ENCODE assay signal across 8 mouse cellular contexts in the genomic region with DNA sequence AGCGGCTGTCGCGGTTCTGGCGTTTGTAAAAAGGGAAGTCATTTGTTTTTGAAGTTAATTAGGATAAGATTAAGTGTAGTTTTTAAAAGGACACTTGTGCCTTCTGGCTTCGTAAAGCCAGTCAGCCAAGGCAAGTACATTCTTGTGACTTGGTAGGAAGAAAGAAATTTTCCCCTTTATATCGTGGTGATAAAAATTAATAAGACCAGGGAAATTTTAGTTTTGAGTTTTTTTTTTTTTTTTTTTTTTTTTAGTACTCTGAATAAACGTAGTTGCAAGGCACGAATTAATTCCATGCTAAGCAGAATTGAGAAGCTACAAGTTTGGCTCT. TPM values are rescaled to one million over a fixed set of nuclear protein-coding genes. Genes with fewer than 3 reads are reported as not detected.
A peak's percentile ranks its signal among the peaks of the same experiment; 100 is the strongest.
DNase-seq lines count a peak whose midpoint lies in the region; ATAC-seq and TF ChIP-seq lines count a peak whose summit lies in the region.

No protein-coding gene starts in this region.

- peak overlapping the region; percentile 81 for H3K4me3 ChIP-seq in heart, embryonic 15.5 days
- H3K4me3 ChIP-seq in G1E (ENCODE audit: low read depth, low read length) = peak overlapping the region; percentile 92
- peak overlapping the region; percentile 88 for H3K4me3 ChIP-seq in forebrain, postnatal 0 days (ENCODE audit: low read depth, low read length)
- H3K4me3 ChIP-seq in liver, postnatal 0 days (ENCODE audit: low read depth, low read length) = peak overlapping the region; percentile 85

- peak overlapping the region; percentile 87 for H3K27ac ChIP-seq in heart, embryonic 15.5 days
- H3K27ac ChIP-seq in forebrain, postnatal 0 days (ENCODE audit: low read depth, low read length) = peak overlapping the region; percentile 80
- H3K27ac ChIP-seq in liver, postnatal 0 days (ENCODE audit: low read depth) = peak overlapping the region; percentile 92

- intact Hi-C loops in heart, postnatal 36 days (cut with DNase I) = loop anchor here (5.0 kb wide), 2 partner anchors 65 to 115 kb away; partner anchors contain the start of genes Alg12 and Creld2

- no peak for TF ChIP-seq CTCF in G1E (IDR thresholded peaks at IDR 0.05; ENCODE audit: low read depth, low read length)
- TF ChIP-seq CTCF in forebrain, postnatal 0 days (IDR thresholded peaks at IDR 0.05; ENCODE audit: low read depth) = no peak
- no peak for TF ChIP-seq CTCF in liver, postnatal 0 days (IDR thresholded peaks at IDR 0.05; ENCODE audit: low read depth)

- DNase-seq in heart, postnatal 36 days = no peak
- DNase-seq in G1E (ENCODE audit: low spot score) = no peak
- DNase-seq in forebrain, postnatal 0 days = no peak
- no peak for DNase-seq in liver, postnatal 0 days
- DNase-seq in frontal cortex, postnatal 14 days (ENCODE audit: low spot score in 2 of 2) = no peak

- no peak for TF ChIP-seq EP300 in liver, postnatal 0 days (IDR thresholded peaks at IDR 0.05; ENCODE audit: low read depth)

- no peaks in the 10 kb centered on the region for H3K9me3 ChIP-seq in heart, embryonic 15.5 days (replicated peaks)
- no peaks in the 10 kb centered on the region for H3K9me3 ChIP-seq in G1E (replicated peaks)
- H3K9me3 ChIP-seq in forebrain, postnatal 0 days (ENCODE audit: low read length) = no peaks in the 10 kb centered on the region
- no peaks in the 10 kb centered on the region for H3K9me3 ChIP-seq in liver, postnatal 0 days (ENCODE audit: low read length)

- H3K4me1 ChIP-seq in heart, embryonic 15.5 days (replicated peaks) = peaks cover 19% of the 10 kb centered on the region
- H3K4me1 ChIP-seq in G1E (ENCODE audit: insufficient read depth, low read depth, low read length) = peaks cover 42% of the 10 kb centered on the region
- peaks cover 16% of the 10 kb centered on the region for H3K4me1 ChIP-seq in forebrain, postnatal 0 days (ENCODE audit: insufficient read depth)
- H3K4me1 ChIP-seq in liver, postnatal 0 days (ENCODE audit: insufficient read depth) = peaks cover 24% of the 10 kb centered on the region

- H3K36me3 ChIP-seq in heart, embryonic 15.5 days = 0 out of 2 replicates have a peak, but pooled peaks cover 5% of the 10 kb centered on the region
- peaks cover 30% of the 10 kb centered on the region for H3K36me3 ChIP-seq in G1E (replicated peaks)
- H3K36me3 ChIP-seq in forebrain, postnatal 0 days (ENCODE audit: insufficient read depth) = peaks cover 6% of the 10 kb centered on the region; the same call in 1 of the 2 replicates
- peaks cover 6% of the 10 kb centered on the region; the same call in 1 of the 2 replicates for H3K36me3 ChIP-seq in liver, postnatal 0 days (replicated peaks; ENCODE audit: insufficient read depth, low read length)

- ATAC-seq in heart, embryonic 15.5 days (replicated peaks; ENCODE audit: insufficient number of reproducible peaks, insufficient read depth, low FRiP score, low read depth) = no peak
- ATAC-seq in G1E (ENCODE audit: extremely low read depth, insufficient number of reproducible peaks, low FRiP score, poor library complexity, severe bottlenecking) = no peak
- ATAC-seq in forebrain, postnatal 0 days = no peak
- ATAC-seq in liver, postnatal 0 days = no peak
- ATAC-seq in CD4-positive, CD25-positive, alpha-beta regulatory T cell, adult 4 months = no peak
- no peak for ATAC-seq in frontal cortex, adult (ENCODE audit: low TSS enrichment)

- peak overlapping the region; percentile 89 for H3K9ac ChIP-seq in heart, embryonic 15.5 days
- peak overlapping the region; percentile 71 for H3K9ac ChIP-seq in forebrain, postnatal 0 days
- peak overlapping the region; percentile 83 for H3K9ac ChIP-seq in liver, postnatal 0 days (replicated peaks)

- H3K27me3 ChIP-seq in heart, embryonic 15.5 days = no peaks in the 10 kb centered on the region
- no peaks in the 10 kb centered on the region for H3K27me3 ChIP-seq in G1E (ENCODE audit: insufficient read depth, low read length)
- no peaks in the 10 kb centered on the region for H3K27me3 ChIP-seq in forebrain, postnatal 0 days (ENCODE audit: insufficient read depth, low read length)
- H3K27me3 ChIP-seq in liver, postnatal 0 days (ENCODE audit: insufficient read depth, low read length) = no peaks in the 10 kb centered on the region

- 1% methylated on average over 8 of the region's 8 CpGs for WGBS in heart, embryonic 15.5 days
- 0% methylated on average over 8 of the region's 8 CpGs for WGBS in forebrain, postnatal 0 days
- WGBS in liver, postnatal 0 days (ENCODE audit: insufficient replicate concordance) = under 1% methylated on average over 8 of the region's 8 CpGs

- peak overlapping the region; percentile 90 for H3K4me2 ChIP-seq in heart, embryonic 15.5 days
- H3K4me2 ChIP-seq in forebrain, postnatal 0 days (ENCODE audit: low read depth) = peak overlapping the region; percentile 80
- H3K4me2 ChIP-seq in liver, postnatal 0 days (ENCODE audit: low read depth, low read length) = peak overlapping the region; percentile 94

RNA-seq across cellular contexts. Expression of gene Zbed4, which starts 0.9 kb away (rescaled TPM):
- polyA plus RNA-seq in heart, embryonic 15.5 days (2015; fragmentation: Nextera tagmentation; extraction: Ambion mirVana) = 9.0 and 12.3 TPM in 2 replicates
- 1 to 10 TPM; 7.9 to 8.1 TPM for total RNA-seq in heart, postnatal 36 days (2021)
- total RNA-seq in G1E (2014; fragmentation: Nextera tagmentation) (37.2 and 48.6 TPM in 2 replicates), G1E (2017) (40.8 and 43.3 TPM in 2 replicates)
- 11.0 and 11.6 TPM in 2 replicates for polyA plus RNA-seq in G1E (2012)
- total RNA-seq in forebrain, postnatal 0 days (2014; rRNA removed) = 21.8 and 28.7 TPM in 2 replicates
- 4.0 and 6.1 TPM in 2 replicates for polyA plus RNA-seq in forebrain, postnatal 0 days (2015; fragmentation: Nextera tagmentation; extraction: Ambion mirVana)
- polyA plus RNA-seq in liver, postnatal 0 days (2015; fragmentation: Nextera tagmentation; extraction: Ambion mirVana) = 3.6 and 3.7 TPM in 2 replicates
- 1 to 10 TPM; 4.7 to 4.9 TPM for polyA plus RNA-seq in CD4-positive, CD25-positive, alpha-beta regulatory T cell, adult 4 months (2017; shearing (Covaris generic))

RNA-seq across cellular contexts. Expression of gene Brd1, which starts 18.3 kb away (rescaled TPM):
- polyA plus RNA-seq in heart, embryonic 15.5 days (2015; fragmentation: Nextera tagmentation; extraction: Ambion mirVana) = 10.5 and 11.3 TPM in 2 replicates
- total RNA-seq in heart, postnatal 36 days (2021) = 10 to 100 TPM; 30.1 to 35.3 TPM
- total RNA-seq in G1E (2014; fragmentation: Nextera tagmentation) (52.4 and 59.4 TPM in 2 replicates), G1E (2017) (51.8 and 64.0 TPM in 2 replicates)
- 38.6 and 49.8 TPM in 2 replicates for polyA plus RNA-seq in G1E (2012)
- 56.8 and 63.6 TPM in 2 replicates for total RNA-seq in forebrain, postnatal 0 days (2014; rRNA removed)
- 10.6 and 13.0 TPM in 2 replicates for polyA plus RNA-seq in forebrain, postnatal 0 days (2015; fragmentation: Nextera tagmentation; extraction: Ambion mirVana)
- polyA plus RNA-seq in liver, postnatal 0 days (2015; fragmentation: Nextera tagmentation; extraction: Ambion mirVana) = 5.2 and 5.6 TPM in 2 replicates
- 10 to 100 TPM; 19.2 to 19.6 TPM for polyA plus RNA-seq in CD4-positive, CD25-positive, alpha-beta regulatory T cell, adult 4 months (2017; shearing (Covaris generic))
